Mouse (Mus musculus): ENCODE data around the gene Rnf6. TPM values are rescaled to one million over a fixed set of nuclear protein-coding genes. Genes with fewer than 3 reads are reported as not detected.

Rnf6 gene
- polyA plus RNA-seq, 2 experiments: 13.2 to 19.4 TPM

DNA sequence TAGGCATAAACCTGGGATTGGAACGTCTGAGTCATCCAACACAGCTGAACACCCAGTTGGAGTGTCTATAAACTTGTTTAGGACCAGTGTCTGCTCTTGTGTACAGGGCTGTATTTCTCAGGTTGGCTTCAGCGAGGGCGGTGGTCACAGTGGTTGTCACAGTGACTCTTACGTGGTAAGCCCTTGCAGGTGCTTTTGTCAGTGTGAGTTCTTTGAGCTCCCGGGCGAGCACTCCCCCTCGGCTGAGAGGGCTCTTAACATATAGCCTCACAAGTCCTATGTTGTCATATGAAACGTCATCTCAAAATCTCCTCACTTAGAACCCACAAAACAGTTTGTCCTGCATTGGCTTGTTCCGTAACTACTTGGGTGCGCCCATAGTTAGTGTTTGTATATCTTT is 16.9 kb upstream of the Rnf6 start:
- H3K4me2 ChIP-seq (ENCODE audit: low read depth): no peak overlapping the region
- no peak overlapping the region for H3K4me3 ChIP-seq (ENCODE audit: insufficient read depth in 1 of 2, low read depth in 2 of 2, low read length in 2 of 2)
- TF ChIP-seq EP300 (IDR thresholded peaks at IDR 0.05; ENCODE audit: low read depth) (no peak), CTCF (IDR thresholded peaks at IDR 0.05; ENCODE audit: low read depth) (no peak)
- no peak overlapping the region for H3K27ac ChIP-seq
- H3K27me3 ChIP-seq (ENCODE audit: control insufficient read depth, insufficient read depth, low read length): no peaks in the 10 kb centered on the region
- H3K9me3 ChIP-seq (ENCODE audit: control insufficient read depth, low read length): no peaks in the 10 kb centered on the region
- H3K4me1 ChIP-seq (replicated peaks; ENCODE audit: control insufficient read depth in 2 of 2, insufficient read depth in 2 of 2, low read length in 1 of 2): peaks cover 49 to 60% of the 10 kb centered on the region in 2 experiments
- DNase-seq (ENCODE audit: low read depth in 3 of 3, low spot score in 3 of 3) (no peak), ATAC-seq (ENCODE audit: insufficient read depth) (no peak)
- 76% methylated on average over 10 of the region's 10 CpGs for WGBS (ENCODE audit: insufficient replicate concordance)
- no peak overlapping the region for H3K9ac ChIP-seq (replicated peaks)
- H3K36me3 ChIP-seq (replicated peaks; ENCODE audit: control insufficient read depth, insufficient read depth, low read depth): peaks cover 12% of the 10 kb centered on the region

DNA sequence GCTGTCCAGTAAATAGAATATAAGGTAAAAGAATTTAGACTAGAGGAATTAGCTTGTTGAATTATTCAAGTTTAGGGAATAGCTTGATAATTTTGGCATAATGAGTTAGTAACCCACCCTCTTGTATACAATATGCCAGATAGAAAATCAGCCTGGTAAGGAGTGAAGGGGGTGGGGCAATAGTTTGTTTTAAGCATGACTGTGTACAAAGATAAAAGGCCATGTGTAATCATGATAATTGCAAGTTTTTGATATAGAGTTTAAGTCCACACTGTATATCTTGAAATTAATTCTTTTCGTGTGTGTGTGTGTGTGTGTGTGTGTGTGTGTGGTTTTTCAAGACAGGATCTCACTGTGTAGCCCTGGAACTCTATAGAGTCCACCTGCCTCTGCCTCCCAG is 13.0 kb upstream of the Rnf6 start:
- DNase-seq (ENCODE audit: low read depth in 3 of 3, low spot score in 3 of 3) (peak; percentile 52 to 55 (median 53)), ATAC-seq (ENCODE audit: insufficient read depth) (peak; percentile 11; the same call in 1 of the 2 replicates)
- peaks cover 12% of the 10 kb centered on the region for H3K36me3 ChIP-seq (replicated peaks; ENCODE audit: control insufficient read depth, insufficient read depth, low read depth)
- H3K9ac ChIP-seq (replicated peaks): peak overlapping the region; percentile 61
- H3K27ac ChIP-seq: peak overlapping the region; percentile 60
- H3K9me3 ChIP-seq (ENCODE audit: control insufficient read depth, low read length): no peaks in the 10 kb centered on the region
- H3K27me3 ChIP-seq (ENCODE audit: control insufficient read depth, insufficient read depth, low read length): no peaks in the 10 kb centered on the region
- peak overlapping the region; percentile 93 for H3K4me2 ChIP-seq (ENCODE audit: low read depth)
- WGBS (ENCODE audit: insufficient replicate concordance): 14% methylated on average over 1 of the region's 1 CpGs
- peaks cover 31 to 40% of the 10 kb centered on the region in 2 experiments for H3K4me1 ChIP-seq (replicated peaks; ENCODE audit: control insufficient read depth in 2 of 2, insufficient read depth in 2 of 2, low read length in 1 of 2)
- TF ChIP-seq CTCF (IDR thresholded peaks at IDR 0.05; ENCODE audit: low read depth) (no peak), EP300 (IDR thresholded peaks at IDR 0.05; ENCODE audit: low read depth) (peak; percentile 67)
- H3K4me3 ChIP-seq (ENCODE audit: insufficient read depth in 1 of 2, low read depth in 2 of 2, low read length in 2 of 2): peak overlapping the region; percentile 10 to 85

DNA sequence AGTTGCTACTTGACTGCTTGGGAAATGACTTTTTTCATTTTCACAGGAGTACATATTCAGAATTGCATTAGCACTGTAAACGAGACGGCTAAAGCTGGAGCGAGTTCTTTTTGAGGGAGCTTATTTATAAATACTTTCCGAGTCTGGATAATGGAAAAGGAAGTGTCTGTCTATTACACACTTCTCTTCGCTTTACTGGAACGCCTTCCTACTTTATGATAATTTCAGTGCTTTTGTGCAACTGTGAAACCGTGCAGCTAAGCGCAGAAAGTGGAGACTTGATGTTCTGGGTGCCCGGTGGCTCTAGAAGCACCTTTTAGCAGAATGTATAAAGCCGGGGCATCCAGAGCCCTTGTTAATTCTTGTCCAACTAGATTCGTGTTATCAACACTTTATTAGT is 11.5 kb upstream of the Rnf6 start:
- TF ChIP-seq EP300 (IDR thresholded peaks at IDR 0.05; ENCODE audit: low read depth): no peak
- no peak for TF ChIP-seq CTCF (IDR thresholded peaks at IDR 0.05; ENCODE audit: low read depth)
- ATAC-seq (ENCODE audit: insufficient read depth) (no peak), DNase-seq (ENCODE audit: low read depth in 3 of 3, low spot score in 3 of 3) (no peak)
- peak overlapping the region; percentile 85 to 98 for H3K4me3 ChIP-seq (ENCODE audit: insufficient read depth in 1 of 2, low read depth in 2 of 2, low read length in 2 of 2)
- H3K4me2 ChIP-seq (ENCODE audit: low read depth): peak overlapping the region; percentile 93
- peaks cover 9% of the 10 kb centered on the region for H3K36me3 ChIP-seq (replicated peaks; ENCODE audit: control insufficient read depth, insufficient read depth, low read depth)
- H3K27ac ChIP-seq: peak overlapping the region; percentile 65
- H3K27me3 ChIP-seq (ENCODE audit: control insufficient read depth, insufficient read depth, low read length): no peaks in the 10 kb centered on the region
- peaks cover 31 to 33% of the 10 kb centered on the region in 2 experiments for H3K4me1 ChIP-seq (replicated peaks; ENCODE audit: control insufficient read depth in 2 of 2, insufficient read depth in 2 of 2, low read length in 1 of 2)
- peak overlapping the region; percentile 89 for H3K9ac ChIP-seq (replicated peaks)
- WGBS (ENCODE audit: insufficient replicate concordance): 55% methylated on average over 11 of the region's 11 CpGs
- no peaks in the 10 kb centered on the region for H3K9me3 ChIP-seq (ENCODE audit: control insufficient read depth, low read length)

DNA sequence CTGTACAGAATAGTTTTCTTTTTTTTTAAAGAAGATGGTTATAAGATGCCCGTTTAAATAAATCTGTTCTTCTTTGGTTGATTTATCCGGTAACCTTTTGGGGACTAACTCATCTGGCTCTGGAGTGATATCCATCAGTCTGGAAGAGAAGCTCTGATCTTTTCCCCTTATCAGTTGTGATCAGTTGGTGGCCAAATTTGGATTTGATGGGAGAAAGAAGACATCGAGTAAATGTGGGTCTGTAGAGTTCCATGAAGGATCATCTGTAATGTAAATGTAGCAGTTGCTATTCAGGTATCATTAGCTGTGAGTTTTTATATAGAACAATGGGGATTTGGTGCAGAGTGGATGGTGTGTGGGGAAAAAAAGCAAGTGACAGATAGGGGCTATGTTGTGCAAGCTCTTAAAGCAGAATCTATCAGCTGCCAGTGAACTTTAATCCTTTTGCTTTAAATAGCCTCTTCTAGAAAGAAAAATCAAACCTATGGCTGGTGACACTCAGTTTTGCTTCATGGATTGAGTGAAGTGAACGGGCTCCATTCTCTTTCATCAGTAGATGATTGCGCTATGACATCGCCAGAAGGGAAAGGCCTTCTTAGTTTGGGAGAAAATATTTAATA is 10.8 kb upstream of the Rnf6 start:
- 30% methylated on average over 6 of the region's 6 CpGs for WGBS (ENCODE audit: insufficient replicate concordance)
- DNase-seq (ENCODE audit: low read depth in 3 of 3, low spot score in 3 of 3) (no peak), ATAC-seq (ENCODE audit: insufficient read depth) (no peak)
- Histone ChIP-seq H3K4me1 (replicated peaks; ENCODE audit: control insufficient read depth in 2 of 2, insufficient read depth in 2 of 2, low read length in 1 of 2) (peaks cover 28 to 31% of the 10 kb centered on the region in 2 experiments), H3K9ac (replicated peaks) (peak overlapping the region; percentile 89), H3K4me2 (ENCODE audit: low read depth) (peak overlapping the region; percentile 93), H3K27me3 (ENCODE audit: control insufficient read depth, insufficient read depth, low read length) (no peaks in the 10 kb centered on the region), H3K27ac (peak overlapping the region; percentile 73), H3K36me3 (replicated peaks; ENCODE audit: control insufficient read depth, insufficient read depth, low read depth) (peaks cover 7% of the 10 kb centered on the region), H3K4me3 (ENCODE audit: insufficient read depth in 1 of 2, low read depth in 2 of 2, low read length in 2 of 2) (peak overlapping the region; percentile 85 to 98), H3K9me3 (ENCODE audit: control insufficient read depth, low read length) (no peaks in the 10 kb centered on the region)
- TF ChIP-seq CTCF (IDR thresholded peaks at IDR 0.05; ENCODE audit: low read depth): no peak
- no peak for TF ChIP-seq EP300 (IDR thresholded peaks at IDR 0.05; ENCODE audit: low read depth)

DNA sequence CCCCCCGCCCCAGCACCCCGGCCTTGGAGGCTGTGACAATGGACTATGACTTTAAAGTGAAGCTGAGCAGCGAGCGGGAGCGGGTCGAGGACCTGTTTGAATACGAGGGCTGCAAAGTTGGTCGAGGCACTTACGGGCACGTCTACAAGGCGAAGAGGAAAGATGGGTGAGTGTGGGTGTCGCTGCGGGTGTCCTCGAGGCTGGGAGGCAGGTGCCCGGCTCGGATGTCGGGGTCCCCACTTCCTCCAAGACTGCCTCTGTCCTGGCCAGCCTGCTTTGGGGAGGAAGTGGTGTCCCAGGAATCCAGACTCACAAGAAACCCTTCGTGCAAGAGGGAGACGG is 10.3 kb upstream of the Rnf6 start:
- Histone ChIP-seq H3K4me3 (ENCODE audit: insufficient read depth in 1 of 2, low read depth in 2 of 2, low read length in 2 of 2) (peak overlapping the region; percentile 85 to 98), H3K9me3 (ENCODE audit: control insufficient read depth, low read length) (no peaks in the 10 kb centered on the region), H3K9ac (replicated peaks) (peak overlapping the region; percentile 89), H3K36me3 (replicated peaks; ENCODE audit: control insufficient read depth, insufficient read depth, low read depth) (peaks cover 5% of the 10 kb centered on the region), H3K4me1 (replicated peaks; ENCODE audit: control insufficient read depth in 2 of 2, insufficient read depth in 2 of 2, low read length in 1 of 2) (peaks cover 25 to 26% of the 10 kb centered on the region in 2 experiments), H3K27ac (peak overlapping the region; percentile 73), H3K27me3 (ENCODE audit: control insufficient read depth, insufficient read depth, low read length) (no peaks in the 10 kb centered on the region), H3K4me2 (ENCODE audit: low read depth) (peak overlapping the region; percentile 93)
- no peak for DNase-seq (ENCODE audit: low read depth in 3 of 3, low spot score in 3 of 3)
- TF ChIP-seq EP300 (IDR thresholded peaks at IDR 0.05; ENCODE audit: low read depth) (no peak), CTCF (IDR thresholded peaks at IDR 0.05; ENCODE audit: low read depth) (no peak)
- 0% methylated on average over 19 of the region's 19 CpGs for WGBS (ENCODE audit: insufficient replicate concordance)
- peak; percentile 31 for ATAC-seq (ENCODE audit: insufficient read depth)
